Mouse (Mus musculus) mouse embryonic stem cell (cell line): ENCODE results near the gene Leng9.
"Not testable (repeated sequence)": the region's sequence is repeated elsewhere in the genome, so short reads cannot be mapped to it uniquely, and the experiment has no call there.

Experiments used
- in situ Hi-C, 2 experiments: fragments of 300-500 bp; cut with MboI; formaldehyde crosslinking; loops; 1 replicate in 1 of 2; 3 replicates in 1 of 2; pipeline ENCODE4 v1.14.3; 2019 to 2020; ENCODE audit warnings: low sequenced_read_pairs in 2 of 2, low pct_unique_long_range_greater_than_20kb in 1 of 2, mixed read lengths in 1 of 2; ENCODE audit not compliant: unreplicated experiment in 1 of 2

The Leng9 gene

DNA sequence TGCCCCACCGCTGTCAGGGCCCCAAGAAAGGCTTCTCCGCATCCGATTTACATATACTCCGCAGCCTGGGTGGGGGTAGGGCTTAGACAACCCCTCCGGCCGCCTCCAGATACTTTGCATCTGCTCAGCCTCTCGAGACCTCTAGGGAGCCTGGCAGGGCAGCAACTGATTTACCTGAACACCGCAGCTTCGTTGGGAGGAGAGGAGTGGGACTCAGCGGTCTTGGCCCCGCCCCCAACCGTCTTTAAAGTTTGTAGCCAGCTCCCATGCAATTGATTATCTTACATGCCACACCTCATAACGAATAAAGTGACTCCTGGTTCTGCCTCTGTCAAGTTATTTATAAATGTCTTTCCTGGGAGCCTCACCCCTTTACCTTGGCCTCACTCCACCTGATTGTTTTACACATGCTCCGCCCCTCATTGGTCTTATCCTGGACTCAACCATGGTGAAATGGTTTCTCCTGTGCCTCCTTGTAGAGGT, at the start of gene Leng9:
TSS of gene Leng9 (minus strand) at position 316 of the 483 bp plus-strand sequence.
- in situ Hi-C loops, result no loop called here

DNA sequence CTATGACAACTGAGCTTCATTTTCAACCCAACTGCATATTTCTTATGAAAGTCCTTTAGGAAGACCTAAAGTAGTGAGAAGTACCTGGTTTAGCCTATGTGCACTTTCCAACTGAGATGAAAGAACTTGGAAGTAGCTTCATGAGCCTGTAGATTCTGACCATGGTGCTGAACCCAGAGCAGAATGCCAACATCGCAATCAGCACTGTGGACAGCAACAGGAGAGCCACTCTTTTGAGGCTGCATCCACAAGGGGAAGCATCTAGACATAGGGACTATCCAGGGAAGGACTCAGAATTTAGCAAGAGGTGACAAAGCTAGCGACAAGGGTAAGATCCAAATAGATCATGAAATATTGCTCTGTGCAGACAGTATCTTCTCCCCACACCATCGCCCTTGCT, 28.3 kb upstream of the Leng9 start:
- in situ Hi-C loops, result no loop called here

GRCm38 (mm10) chr7:4170193-4170938, 20.2 kb upstream of the Leng9 start:
- in situ Hi-C loops, result no loop called here

DNA sequence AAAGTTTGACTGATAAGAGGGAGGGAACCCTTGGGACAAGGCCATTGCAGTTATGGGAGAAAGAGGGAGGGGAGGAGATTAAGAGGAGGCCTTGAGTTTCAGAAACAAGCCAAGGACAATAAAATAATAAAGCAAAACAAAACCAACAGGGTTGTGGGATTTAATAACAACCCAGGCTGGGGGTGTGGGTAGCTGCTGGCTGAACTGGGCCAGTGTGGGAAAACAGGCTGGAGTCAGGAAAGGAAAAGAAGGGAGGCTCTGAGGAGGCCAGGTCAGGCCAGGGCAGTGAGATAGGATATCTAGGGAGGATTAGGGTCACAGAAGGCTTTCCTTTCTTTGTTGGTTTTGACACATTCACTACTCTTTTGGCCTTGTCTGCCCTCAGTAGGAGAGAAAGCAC, 16.9 kb upstream of the Leng9 start:
- in situ Hi-C loops, result no loop called here

DNA sequence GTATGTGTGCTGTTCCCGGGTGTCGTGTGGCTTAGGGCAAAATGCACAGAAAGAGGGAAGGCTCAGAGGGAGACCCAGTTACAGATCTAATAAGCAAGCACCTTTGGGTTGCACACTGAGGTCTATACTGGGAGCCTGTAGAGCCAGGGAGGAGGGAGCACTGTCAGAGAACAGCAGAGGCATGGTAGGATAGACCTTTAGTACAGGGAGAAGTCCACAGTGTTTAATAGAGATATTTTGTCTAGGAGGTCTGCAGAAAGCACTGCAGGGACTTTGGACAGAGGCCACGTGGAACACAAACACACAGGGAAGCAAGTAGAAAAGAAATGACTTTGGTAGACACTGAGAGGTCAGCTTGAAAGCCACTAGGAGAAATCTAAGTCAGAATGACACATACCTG, 15.1 kb upstream of the Leng9 start:
- in situ Hi-C loops, result no loop called here

DNA sequence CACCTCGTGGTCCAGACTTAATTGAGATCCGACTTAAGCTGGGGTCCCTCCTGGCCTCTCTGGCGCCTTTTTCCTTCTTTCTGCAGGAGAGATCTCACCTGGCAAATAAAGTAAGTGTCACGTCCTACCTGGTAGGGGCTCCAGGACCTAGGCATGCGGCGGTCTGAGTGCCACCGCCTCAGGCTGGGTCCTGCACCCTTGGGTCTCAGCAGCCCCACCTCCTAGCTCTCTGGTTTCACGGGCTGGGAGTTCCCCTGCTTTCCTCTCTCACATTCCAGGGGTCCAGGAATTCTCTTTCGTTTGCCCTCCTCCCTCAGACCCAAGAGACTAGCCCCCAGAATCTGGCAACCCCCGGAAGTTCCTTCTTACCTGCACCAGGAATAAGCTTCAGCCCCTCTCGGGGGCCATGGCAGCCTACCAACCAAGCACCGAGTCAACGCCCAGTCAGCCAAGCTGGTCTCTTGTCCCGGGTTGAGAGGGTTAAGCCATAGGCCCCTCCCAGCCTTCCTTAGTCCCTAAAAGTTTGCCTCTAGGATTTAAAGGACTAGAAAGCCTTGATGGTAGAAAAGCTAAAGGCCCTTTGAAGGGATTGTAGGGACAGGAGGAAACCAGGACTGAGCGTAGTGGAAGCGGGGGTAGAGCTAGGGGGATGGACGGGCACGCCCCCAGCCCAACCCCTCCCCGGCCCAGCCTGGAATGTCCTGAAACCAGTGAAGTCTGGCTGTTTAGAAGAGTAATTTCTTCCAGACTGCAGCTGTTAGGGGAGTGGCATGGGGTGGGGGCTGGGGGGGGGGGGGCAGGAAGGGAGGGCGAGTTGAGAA, 14.1 kb upstream of the Leng9 start, which contains the start of gene Cdc42ep5:
TSS of gene Cdc42ep5 (minus strand) at position 771 of the 821 bp plus-strand sequence.
- in situ Hi-C loops, result no loop called here

DNA sequence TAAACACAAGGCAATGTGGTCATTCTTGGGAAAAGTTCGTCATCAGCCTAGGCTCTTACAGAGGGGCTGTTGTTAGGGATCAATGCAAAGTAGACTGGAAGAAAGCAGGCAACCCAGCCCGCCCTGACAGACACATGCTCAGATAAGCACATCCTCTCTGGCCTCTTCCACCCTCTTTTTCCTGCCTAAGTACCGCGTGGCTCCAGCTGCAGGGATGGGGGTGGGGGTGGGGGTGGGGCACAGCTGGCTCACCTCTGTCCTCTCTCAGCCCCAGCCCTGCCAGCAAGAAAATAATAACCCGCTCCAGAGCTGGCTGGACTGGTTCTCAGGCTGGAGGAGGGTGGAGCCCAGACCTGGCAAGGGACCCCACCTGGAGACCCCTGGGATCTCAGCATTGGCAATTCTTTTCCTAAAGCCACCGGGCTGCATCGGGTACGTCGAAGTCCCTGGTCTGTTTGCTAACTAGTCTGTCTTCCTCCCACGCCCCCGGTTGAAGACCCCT, 13.4 kb upstream of the Leng9 start:
- in situ Hi-C loops, result no loop called here

GRCm38 (mm10) chr7:4161596-4161995, 11.4 kb upstream of the Leng9 start:
- in situ Hi-C loops, result not testable (repeated sequence)

DNA sequence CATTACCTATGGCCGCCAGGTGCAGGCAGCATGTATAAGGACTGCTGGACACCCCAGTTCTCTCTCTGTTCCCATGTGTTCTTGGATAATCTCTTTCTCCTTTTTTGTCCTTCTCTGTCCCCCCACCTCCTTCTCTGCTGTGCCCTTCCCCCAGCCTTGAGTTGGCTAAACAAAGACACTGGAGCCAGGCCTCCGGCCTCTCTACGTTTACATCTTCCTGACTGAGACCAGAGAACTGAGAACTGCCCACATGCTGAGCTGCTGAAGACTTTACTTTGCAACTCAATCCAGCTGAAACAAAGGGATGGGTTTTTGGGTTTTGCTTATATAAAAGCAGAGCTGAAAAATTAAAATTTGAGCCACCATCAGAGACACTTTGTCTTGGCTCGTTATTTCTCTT, 4.8 kb upstream of the Leng9 start:
- in situ Hi-C loops, result no loop called here

GRCm38 (mm10) chr7:4154356-4154755, 4.2 kb upstream of the Leng9 start:
- in situ Hi-C loops, result no loop called here

DNA sequence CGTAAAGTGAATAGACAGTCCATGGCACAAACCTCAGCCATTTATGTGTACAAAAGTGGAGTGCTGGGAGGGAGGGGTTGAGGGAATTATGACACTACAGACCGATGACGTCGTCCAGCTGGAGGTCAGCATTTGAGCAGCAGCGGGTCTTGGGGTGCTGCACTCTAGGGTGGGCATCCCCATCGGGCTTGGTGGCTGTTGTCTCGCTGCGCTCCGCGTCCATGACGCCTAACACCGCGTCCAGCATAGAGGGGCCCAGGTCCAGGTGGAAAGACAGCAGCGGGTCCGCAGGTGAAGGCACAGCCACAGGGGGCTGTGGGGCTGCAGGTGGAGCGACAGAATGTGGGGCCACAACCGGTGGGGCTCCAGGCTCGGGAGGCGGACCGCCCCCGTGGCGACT, 1.1 kb upstream of the Leng9 start:
- in situ Hi-C loops, result no loop called here

DNA sequence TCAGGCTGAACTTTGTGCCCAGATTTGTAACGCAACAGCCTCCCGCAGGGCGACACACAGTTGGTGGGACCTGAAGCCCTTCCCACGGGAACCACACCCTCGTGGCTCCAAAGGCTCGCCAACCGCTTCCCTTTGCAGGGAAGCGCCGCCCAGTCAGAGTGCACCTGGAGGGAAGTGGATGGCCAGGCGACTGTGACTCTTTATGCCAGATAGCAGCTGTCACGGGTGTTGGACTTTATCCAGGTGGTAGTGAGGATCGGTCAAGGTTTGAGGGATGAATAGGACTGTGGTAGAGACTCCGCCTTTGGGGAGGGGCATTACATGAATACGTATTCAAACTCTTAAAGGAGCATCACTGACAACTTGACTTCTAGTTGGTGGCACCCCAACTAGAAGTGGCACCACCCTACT, 642 bp upstream of the Leng9 start:
- in situ Hi-C loops, result no loop called here

GRCm38 (mm10) chr7:4149209-4150054, 742 bp downstream of the Leng9 start:
- in situ Hi-C loops, result loop anchor here (25.0 kb wide), 2 partner anchors 288 to 462 kb away; partner anchors contain the start of genes Mboat7 (in 1 of the 2), Rdh13 (in 1 of the 2), Tmc4 (in 1 of the 2) and Tsen34 (in 1 of the 2)

DNA sequence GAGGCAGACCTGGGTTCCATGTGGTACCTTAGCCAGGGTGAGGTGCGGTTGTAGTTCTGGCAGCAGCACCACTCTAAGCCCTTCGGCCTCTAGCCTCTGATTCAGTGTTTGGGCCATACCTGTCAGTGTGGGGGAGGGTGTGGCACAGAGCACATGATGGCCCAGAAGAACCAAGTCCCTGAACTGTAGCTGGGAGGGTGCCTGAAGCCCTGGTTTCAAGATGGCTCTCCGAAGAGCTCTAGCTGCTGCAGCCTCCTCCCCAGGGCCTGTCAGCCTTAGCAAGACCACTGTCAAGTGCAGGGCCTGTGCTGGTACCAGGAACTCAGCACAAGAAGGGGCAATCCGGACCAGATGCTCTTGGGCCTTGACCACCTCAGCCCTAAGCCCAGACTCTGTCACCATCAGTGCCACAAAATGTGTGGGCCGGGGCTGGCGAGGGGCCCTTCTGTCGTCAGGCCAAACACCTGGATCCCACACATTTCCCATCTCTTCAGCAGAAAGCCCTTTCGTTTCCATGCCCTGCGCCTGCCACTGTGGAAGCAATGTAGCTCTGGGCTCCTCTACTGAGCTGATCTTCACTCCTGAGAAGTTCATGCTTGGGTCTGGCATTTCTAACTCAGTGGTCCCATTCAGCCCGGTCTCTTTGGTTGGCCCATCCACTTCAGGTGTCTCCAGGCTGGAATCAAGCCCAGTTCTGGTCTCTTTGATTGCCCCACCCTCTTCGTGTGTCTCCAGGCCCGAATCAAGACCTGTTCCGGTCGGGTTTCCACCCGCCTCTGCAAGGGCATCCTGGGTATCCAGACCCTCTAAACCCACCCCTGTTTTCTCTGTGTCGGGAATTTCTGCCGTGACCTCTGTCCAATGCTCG, 1.6 kb downstream of the Leng9 start:
- in situ Hi-C loops, result loop anchor here (25.0 kb wide), 2 partner anchors 289 to 461 kb away; partner anchors contain the start of genes Mboat7 (in 1 of the 2), Rdh13 (in 1 of the 2), Tmc4 (in 1 of the 2) and Tsen34 (in 1 of the 2)

DNA sequence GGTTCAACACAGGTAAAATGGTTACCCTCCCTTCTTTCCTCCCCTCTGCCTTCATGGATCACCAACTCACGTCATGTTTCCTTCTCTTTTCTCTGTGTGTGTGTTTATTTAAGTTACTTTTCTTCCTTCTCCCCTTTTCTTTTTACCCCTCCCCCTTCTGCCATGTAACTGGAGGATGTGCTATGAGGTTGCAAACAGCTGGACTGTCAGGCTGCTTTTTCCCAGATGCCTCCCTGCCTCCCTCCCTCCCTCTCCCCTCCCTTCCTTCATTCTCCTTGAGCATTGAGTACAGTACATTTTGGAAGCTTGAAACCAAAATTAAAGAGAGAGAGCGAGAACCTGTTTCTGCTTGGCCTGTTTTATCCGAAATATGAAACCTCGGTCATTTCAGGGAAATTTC, 2.3 kb downstream of the Leng9 start:
- in situ Hi-C loops, result loop anchor here (25.0 kb wide), 2 partner anchors 289 to 461 kb away; partner anchors contain the start of genes Mboat7 (in 1 of the 2), Rdh13 (in 1 of the 2), Tmc4 (in 1 of the 2) and Tsen34 (in 1 of the 2)

DNA sequence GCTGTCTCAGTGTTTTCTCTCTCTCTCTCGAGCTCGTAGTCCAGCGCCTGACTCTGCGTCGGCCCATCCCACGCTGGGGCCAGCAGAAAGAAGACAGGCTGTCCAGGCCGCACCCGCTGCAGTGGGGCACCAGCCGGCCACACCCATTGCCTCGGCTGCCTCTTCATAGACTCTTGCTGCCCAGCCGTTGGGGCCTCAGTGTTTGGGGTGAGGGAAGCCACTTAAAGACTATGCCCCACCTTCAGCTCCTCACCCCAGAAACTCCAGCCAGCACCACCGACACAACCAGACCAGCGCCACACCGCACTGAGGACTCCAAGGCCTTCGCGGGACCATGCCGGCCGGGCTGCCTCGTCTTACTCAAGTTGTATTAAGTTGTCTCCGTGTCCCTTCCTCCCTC, 2.8 kb downstream of the Leng9 start:
- in situ Hi-C loops, result loop anchor here (25.0 kb wide), 2 partner anchors 290 to 460 kb away; partner anchors contain the start of genes Mboat7 (in 1 of the 2), Rdh13 (in 1 of the 2), Tmc4 (in 1 of the 2) and Tsen34 (in 1 of the 2)
